Mouse (Mus musculus): Measurements from ENCODE around the gene Dnajc11. TPM values are rescaled to one million over a fixed set of nuclear protein-coding genes. Genes with fewer than 3 reads are reported as not detected.

Dnajc11 gene
- polyA plus RNA-seq, 1 experiment from 2014 or later: 89.8 TPM

DNA sequence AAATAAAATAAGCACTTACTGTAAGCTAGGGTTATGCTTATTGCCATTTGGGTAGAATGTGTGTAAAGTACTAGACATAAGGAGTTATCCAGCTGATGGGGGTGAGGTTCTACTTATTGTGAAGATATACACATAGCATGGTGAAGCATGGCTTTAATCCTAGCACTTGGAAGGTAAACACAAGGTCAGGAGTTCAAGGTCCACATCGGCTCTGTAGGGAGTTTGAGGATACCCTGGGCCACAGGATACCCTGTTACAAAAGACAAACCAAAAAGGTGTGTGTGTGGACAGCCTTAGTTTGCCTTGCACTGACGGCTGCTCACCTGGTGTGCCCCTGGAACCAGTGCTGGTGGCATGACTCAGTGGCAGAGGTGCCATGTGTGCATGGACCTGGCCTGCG is 4.6 kb downstream of the Dnajc11 start:
- Histone ChIP-seq H3K4me3 (no peak overlapping the region), H3K27me3 (no peaks in the 10 kb centered on the region), H3K4me2 (replicated peaks) (no peak overlapping the region), H3K27ac (replicated peaks) (no peak overlapping the region), H3K9ac (replicated peaks) (no peak overlapping the region), H3K9me3 (no peaks in the 10 kb centered on the region), H3K36me3 (no peaks in the 10 kb centered on the region), H3K4me1 (peaks cover 17% of the 10 kb centered on the region)
- no peak for ATAC-seq (ENCODE audit: low FRiP score, low read depth)
- 89% methylated on average over 3 of the region's 3 CpGs for WGBS

DNA sequence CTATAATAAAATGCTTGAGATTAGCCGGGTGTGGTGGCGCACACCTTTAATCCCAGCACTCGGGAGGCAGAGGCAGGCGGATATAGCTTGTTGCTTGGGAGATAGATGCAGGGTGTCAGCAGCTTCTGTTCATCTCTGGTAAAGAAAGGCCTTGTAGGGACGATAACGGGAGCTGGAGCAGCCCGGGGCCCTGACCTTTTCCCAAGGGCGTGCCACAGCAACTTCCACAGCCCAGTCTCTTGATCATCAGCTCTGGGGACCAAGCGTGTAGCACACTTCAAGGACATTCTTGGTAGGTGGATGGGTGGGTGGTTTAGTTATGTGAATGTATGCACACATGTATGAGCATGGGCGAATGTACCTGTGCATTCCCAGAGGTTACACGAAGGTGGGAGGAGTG is 12.7 kb downstream of the Dnajc11 start:
- no peak for ATAC-seq (ENCODE audit: low FRiP score, low read depth)
- WGBS: 91% methylated on average over 11 of the region's 11 CpGs
- H3K27me3 ChIP-seq: no peaks in the 10 kb centered on the region
- no peaks in the 10 kb centered on the region for H3K4me1 ChIP-seq
- H3K9ac ChIP-seq (replicated peaks): no peak overlapping the region
- H3K36me3 ChIP-seq: peaks cover 5% of the 10 kb centered on the region; the same call in 1 of the 2 replicates
- H3K4me2 ChIP-seq (replicated peaks): no peak overlapping the region
- no peaks in the 10 kb centered on the region for H3K9me3 ChIP-seq
- H3K27ac ChIP-seq (replicated peaks): no peak overlapping the region
- H3K4me3 ChIP-seq: no peak overlapping the region

- H3K36me3 ChIP-seq: peaks cover 29% of the 10 kb centered on the region
- H3K27me3 ChIP-seq: no peaks in the 10 kb centered on the region
- no peak for ATAC-seq (ENCODE audit: low FRiP score, low read depth)
- H3K4me2 ChIP-seq (replicated peaks): no peak overlapping the region
- no peaks in the 10 kb centered on the region for H3K4me1 ChIP-seq
- no peaks in the 10 kb centered on the region for H3K9me3 ChIP-seq
- H3K27ac ChIP-seq (replicated peaks): no peak overlapping the region
- 92% methylated on average over 14 of the region's 14 CpGs for WGBS
- no peak overlapping the region; the same call in 1 of the 2 replicates for H3K9ac ChIP-seq (replicated peaks)
- H3K4me3 ChIP-seq: no peak overlapping the region
Observed at GRCm38 (mm10) chr4:151948497-151949471, 15.3 kb downstream of the Dnajc11 start.

DNA sequence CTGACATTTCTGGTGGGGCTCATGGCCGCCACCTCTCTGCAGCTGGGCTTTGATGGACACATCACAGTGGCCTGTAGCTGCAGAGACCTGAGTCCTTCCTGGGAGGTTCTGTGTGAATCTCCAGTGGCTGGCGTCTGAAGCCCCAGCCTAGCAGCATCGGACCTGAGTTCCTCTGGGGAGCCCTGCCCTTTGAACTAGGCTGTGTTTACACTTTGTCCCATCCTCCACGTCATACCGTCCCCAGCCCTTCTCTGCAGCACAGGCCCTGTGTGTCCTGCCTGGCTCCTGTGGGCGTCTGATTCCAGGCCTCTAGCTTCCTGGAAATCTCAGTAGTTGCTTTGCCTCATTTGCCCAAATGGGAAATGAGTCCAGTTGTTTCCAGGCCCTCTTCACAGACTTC is 19.7 kb downstream of the Dnajc11 start:
- ATAC-seq (ENCODE audit: low FRiP score, low read depth): no peak
- H3K4me3 ChIP-seq: no peak overlapping the region
- no peaks in the 10 kb centered on the region for H3K9me3 ChIP-seq
- H3K4me2 ChIP-seq (replicated peaks): no peak overlapping the region
- H3K36me3 ChIP-seq: peaks cover 67% of the 10 kb centered on the region
- H3K9ac ChIP-seq (replicated peaks): no peak overlapping the region
- 88% methylated on average over 6 of the region's 6 CpGs for WGBS
- H3K27me3 ChIP-seq: no peaks in the 10 kb centered on the region
- no peak overlapping the region for H3K27ac ChIP-seq (replicated peaks)
- no peaks in the 10 kb centered on the region for H3K4me1 ChIP-seq

GRCm38 (mm10) chr4:151955791-151956190 is 22.3 kb downstream of the Dnajc11 start:
- Histone ChIP-seq H3K27me3 (no peaks in the 10 kb centered on the region), H3K27ac (replicated peaks) (no peak overlapping the region), H3K4me1 (no peaks in the 10 kb centered on the region), H3K36me3 (peaks cover 86% of the 10 kb centered on the region), H3K9ac (replicated peaks) (no peak overlapping the region), H3K4me3 (no peak overlapping the region), H3K9me3 (no peaks in the 10 kb centered on the region), H3K4me2 (replicated peaks) (no peak overlapping the region)
- WGBS: 93% methylated on average over 1 of the region's 1 CpGs
- ATAC-seq (ENCODE audit: low FRiP score, low read depth): no peak

DNA sequence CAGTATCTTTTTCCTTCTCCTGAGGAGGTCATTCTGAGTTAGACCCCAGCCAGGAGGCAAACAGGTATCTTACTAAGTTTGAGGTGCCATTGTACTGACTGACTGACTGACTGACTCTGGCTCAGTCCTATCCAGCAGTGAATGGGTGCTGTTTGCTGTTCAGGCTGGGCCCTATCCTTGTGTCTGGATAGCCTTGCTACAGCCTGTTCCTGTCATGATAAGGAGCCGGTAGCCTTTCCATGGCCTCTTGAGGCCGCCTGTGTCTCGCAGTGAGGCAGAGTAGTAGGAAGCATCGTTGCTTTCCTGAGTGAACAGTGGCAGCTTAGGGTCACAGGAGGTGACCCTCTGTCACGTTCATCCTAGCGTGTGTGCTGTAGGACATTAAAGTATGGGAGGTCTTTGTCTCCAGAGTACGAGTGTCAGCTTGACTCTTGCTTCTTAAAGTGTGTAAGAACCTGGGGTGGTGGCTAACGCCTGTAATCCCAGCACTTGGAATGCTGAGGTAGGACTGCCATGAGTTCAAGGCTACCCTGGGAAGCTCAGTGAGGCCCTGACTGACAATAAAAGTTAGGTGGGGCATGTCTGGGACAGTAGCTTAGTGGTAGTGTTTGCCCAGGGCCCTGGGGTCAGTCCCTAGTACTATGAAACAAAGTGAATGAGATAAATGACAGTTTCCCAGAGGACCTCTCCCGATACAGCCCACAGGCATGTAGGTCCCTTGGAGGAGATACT is 24.3 kb downstream of the Dnajc11 start:
- WGBS: 93% methylated on average over 9 of the region's 9 CpGs
- no peak for ATAC-seq (ENCODE audit: low FRiP score, low read depth)
- peaks cover 87% of the 10 kb centered on the region for H3K36me3 ChIP-seq
- H3K4me1 ChIP-seq: no peaks in the 10 kb centered on the region
- H3K27ac ChIP-seq (replicated peaks): no peak overlapping the region
- H3K27me3 ChIP-seq: no peaks in the 10 kb centered on the region
- H3K4me3 ChIP-seq: no peak overlapping the region
- H3K9ac ChIP-seq (replicated peaks): no peak overlapping the region
- no peak overlapping the region for H3K4me2 ChIP-seq (replicated peaks)
- no peaks in the 10 kb centered on the region for H3K9me3 ChIP-seq

DNA sequence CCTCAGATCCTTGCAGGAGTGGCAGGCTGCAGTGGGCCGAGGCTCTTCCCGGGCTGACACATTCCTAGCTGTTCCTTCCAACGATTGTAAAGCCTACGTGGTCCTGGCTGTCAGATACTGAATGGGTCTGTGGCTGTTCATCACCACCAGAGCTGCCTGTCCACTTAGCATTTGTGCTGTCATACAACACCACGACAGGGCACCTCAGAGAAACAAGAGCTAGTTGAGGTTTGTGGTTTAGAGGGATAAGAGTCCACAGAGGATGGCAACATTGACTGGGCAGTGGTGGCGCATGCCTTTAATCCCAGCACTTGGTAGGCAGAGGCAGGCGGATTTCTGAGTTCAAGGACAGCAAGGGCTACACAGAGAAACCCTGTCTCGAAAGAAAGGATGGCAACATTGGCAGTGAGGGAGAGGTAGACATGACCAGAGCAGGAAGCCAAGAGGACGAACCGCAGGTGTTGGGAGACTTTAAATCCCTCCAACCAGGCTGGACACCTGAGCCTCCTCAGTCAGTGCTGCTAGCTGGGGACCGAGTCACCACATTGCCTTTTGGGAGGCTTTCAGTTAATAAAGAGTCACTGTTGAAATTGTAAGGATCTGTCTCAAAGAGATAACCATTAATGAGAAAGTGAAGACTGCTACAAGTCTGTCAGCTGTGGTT is 26.5 kb downstream of the Dnajc11 start:
- ATAC-seq (ENCODE audit: low FRiP score, low read depth): no peak
- WGBS: 94% methylated on average over 11 of the region's 11 CpGs
- no peaks in the 10 kb centered on the region for H3K27me3 ChIP-seq
- no peak overlapping the region for H3K27ac ChIP-seq (replicated peaks)
- no peaks in the 10 kb centered on the region for H3K9me3 ChIP-seq
- H3K4me1 ChIP-seq: no peaks in the 10 kb centered on the region
- H3K4me3 ChIP-seq: no peak overlapping the region
- no peak overlapping the region for H3K9ac ChIP-seq (replicated peaks)
- H3K4me2 ChIP-seq (replicated peaks): no peak overlapping the region
- H3K36me3 ChIP-seq: peaks cover 87% of the 10 kb centered on the region

DNA sequence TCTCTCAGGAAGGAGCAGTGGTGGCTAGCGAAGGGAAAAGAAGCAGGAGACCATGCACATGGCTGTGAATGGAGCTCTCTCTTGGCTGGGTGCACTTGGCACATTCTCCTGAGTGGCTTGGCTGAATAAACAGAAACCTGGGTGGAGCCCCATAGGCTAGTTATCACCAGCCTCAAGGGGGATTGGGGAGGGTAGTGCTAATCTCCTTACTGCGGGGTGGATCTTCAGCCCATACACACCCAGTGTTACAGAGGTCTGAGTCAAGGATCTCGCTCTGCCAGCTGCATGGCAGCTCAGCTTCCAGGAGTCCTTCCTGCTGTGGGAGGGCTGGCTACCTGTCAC is 27.0 kb downstream of the Dnajc11 start:
- ATAC-seq (ENCODE audit: low FRiP score, low read depth): no peak
- Histone ChIP-seq H3K9me3 (no peaks in the 10 kb centered on the region), H3K4me1 (no peaks in the 10 kb centered on the region), H3K4me2 (replicated peaks) (no peak overlapping the region), H3K27me3 (no peaks in the 10 kb centered on the region), H3K36me3 (peaks cover 86% of the 10 kb centered on the region), H3K27ac (replicated peaks) (no peak overlapping the region), H3K9ac (replicated peaks) (no peak overlapping the region), H3K4me3 (no peak overlapping the region)
- WGBS: 96% methylated on average over 3 of the region's 3 CpGs

- Histone ChIP-seq H3K9ac (replicated peaks) (no peak overlapping the region), H3K27me3 (no peaks in the 10 kb centered on the region), H3K36me3 (peaks cover 72% of the 10 kb centered on the region), H3K4me3 (no peak overlapping the region), H3K4me2 (replicated peaks) (no peak overlapping the region), H3K4me1 (no peaks in the 10 kb centered on the region), H3K9me3 (no peaks in the 10 kb centered on the region), H3K27ac (replicated peaks) (no peak overlapping the region)
- no peak for ATAC-seq (ENCODE audit: low FRiP score, low read depth)
- 88% methylated on average over 3 of the region's 3 CpGs for WGBS
Observed at GRCm38 (mm10) chr4:151962817-151963216, 29.3 kb downstream of the Dnajc11 start.

DNA sequence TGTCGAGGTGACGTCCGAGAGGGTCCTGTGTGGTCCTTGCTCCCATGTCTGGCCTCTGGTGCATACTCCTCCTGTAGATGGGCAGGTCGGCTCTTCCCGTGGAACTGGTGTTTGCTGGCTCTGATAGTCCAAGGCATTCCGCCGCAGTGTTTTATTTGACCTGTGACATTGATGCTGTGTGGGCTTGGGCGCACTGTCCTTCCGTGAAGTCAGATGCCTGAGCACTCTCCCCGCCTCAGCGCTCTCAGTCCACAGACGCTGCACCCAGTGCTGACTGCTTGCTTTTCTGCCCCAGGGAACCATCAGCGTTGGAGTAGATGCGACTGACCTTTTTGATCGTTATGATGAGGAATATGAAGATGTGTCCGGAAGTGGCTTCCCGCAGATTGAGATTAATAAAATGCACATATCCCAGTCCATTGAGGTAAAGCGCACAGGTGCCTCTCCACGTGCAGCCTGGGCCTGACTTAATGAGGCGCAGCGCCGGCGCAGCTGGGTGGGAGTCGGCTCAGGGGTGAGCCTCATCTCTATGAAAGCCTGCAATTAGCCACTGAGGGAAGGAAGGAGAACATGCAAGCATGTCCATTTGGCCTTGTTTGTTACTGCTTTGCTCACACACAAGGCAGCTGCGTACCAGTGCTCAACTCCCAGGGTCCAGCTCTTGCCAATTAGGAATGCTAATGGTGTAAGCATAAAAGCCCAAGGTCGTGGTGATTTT is 34.9 kb downstream of the Dnajc11 start:
- Histone ChIP-seq H3K4me1 (no peaks in the 10 kb centered on the region), H3K9ac (replicated peaks) (no peak overlapping the region), H3K4me3 (no peak overlapping the region), H3K4me2 (replicated peaks) (no peak overlapping the region), H3K9me3 (no peaks in the 10 kb centered on the region), H3K27me3 (no peaks in the 10 kb centered on the region), H3K27ac (replicated peaks) (peak overlapping the region; percentile 22; the same call in 1 of the 2 replicates), H3K36me3 (peaks cover 58% of the 10 kb centered on the region)
- 87% methylated on average over 26 of the region's 26 CpGs for WGBS
- peak; percentile 38; the same call in 1 of the 2 replicates for ATAC-seq (ENCODE audit: low FRiP score, low read depth)

- H3K27ac ChIP-seq (replicated peaks): no peak overlapping the region
- no peak for ATAC-seq (ENCODE audit: low FRiP score, low read depth)
- no peaks in the 10 kb centered on the region for H3K27me3 ChIP-seq
- no peak overlapping the region for H3K4me3 ChIP-seq
- WGBS: 78% methylated on average over 10 of the region's 10 CpGs
- no peaks in the 10 kb centered on the region for H3K4me1 ChIP-seq
- H3K4me2 ChIP-seq (replicated peaks): no peak overlapping the region
- H3K9me3 ChIP-seq: 0 out of 2 replicates have a peak, but pooled peaks cover 3% of the 10 kb centered on the region
- H3K9ac ChIP-seq (replicated peaks): no peak overlapping the region
- peaks cover 70% of the 10 kb centered on the region for H3K36me3 ChIP-seq
Observed at GRCm38 (mm10) chr4:151972221-151972967, 38.9 kb downstream of the Dnajc11 start.

Measured in midbrain, embryonic 12.5 days (tissue).